Mouse (Mus musculus) gastrocnemius, adult 8-10 months (tissue): ENCODE results near the gene Nans. TPM values are rescaled to one million over a fixed set of nuclear protein-coding genes. Genes with fewer than 3 reads are reported as not detected.

ENCODE experiments used
- DNase-seq, 2 experiments: peaks; one replicate each; pipeline ENCODE4 v3.0.0; 2022; ENCODE audit warnings: low spot score in 2 of 2
- total RNA-seq, 4 experiments: library from RNA; stranded (reverse); gene quantifications; 2 replicates each; pipeline ENCODE4 v1.2.4; 2022

Nans gene
- total RNA-seq = 10 to 100 TPM; 15.3 to 19.1 (median 16.8) TPM

DNA sequence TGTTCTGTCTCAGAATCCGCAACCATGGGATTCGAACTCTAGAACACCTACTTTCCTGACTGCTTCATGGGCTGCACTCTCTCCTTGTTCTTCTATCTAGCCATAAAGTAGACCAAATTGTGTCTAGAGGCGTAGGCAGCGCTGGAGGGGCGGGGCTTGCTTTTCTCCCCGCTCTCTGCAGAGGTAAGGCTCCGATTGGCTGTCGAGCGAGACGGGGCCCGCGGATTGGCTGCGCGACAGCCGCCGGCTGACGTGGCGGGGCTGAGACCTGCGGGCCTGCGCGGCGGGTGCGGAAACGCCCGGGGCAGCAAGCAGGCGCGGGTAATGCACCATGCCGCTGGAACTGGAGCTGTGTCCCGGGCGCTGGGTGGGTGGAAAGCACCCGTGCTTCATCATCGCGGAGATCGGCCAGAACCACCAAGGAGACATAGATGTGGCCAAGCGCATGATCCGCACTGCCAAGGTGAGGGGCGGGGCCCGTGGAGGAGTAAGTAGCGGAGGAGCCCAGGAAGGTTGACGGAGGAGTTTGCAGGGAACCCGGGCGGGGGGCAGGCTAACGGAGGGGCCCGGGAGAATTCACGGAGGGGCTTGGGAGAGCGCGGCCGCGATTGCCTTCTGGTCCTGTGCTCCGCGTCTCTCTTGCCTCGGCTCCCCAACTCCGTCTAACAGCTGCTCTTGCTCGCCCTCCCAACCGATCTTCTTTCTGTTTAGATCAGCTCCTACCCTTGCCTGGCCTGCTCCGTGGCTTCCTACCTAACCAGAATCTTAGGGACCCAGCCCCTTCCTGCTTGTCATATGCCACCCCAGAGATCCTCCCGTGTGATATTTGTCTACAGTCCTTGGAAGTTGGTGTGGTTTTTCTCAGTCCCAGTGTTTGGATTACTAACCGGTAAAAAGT, at the start of gene Nans:
Gene Nans, plus strand, starts transcription at position 221 of the 898 bp plus-strand sequence.
- DNase-seq = peak; percentile 89 to 93

DNA sequence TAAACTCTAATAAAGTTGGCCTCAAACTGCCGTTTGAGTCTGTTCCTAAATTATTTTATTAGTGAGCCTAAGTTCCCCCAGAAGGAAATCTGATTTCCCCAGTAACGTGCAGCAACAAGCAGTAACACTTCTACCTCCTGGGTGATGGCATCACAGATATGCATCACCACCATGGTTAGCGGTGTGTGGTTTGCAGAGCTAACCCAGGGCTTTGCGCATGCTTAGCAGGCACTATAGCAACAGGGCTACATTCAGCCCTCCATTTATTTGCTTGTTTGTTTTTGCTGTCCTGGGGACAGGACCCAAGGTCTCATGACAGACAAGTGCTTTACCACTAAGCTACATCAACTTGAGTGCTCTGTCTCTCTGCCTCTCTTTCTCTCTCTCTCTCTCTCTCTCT, 46.5 kb upstream of the Nans start:
- no peak for DNase-seq

DNA sequence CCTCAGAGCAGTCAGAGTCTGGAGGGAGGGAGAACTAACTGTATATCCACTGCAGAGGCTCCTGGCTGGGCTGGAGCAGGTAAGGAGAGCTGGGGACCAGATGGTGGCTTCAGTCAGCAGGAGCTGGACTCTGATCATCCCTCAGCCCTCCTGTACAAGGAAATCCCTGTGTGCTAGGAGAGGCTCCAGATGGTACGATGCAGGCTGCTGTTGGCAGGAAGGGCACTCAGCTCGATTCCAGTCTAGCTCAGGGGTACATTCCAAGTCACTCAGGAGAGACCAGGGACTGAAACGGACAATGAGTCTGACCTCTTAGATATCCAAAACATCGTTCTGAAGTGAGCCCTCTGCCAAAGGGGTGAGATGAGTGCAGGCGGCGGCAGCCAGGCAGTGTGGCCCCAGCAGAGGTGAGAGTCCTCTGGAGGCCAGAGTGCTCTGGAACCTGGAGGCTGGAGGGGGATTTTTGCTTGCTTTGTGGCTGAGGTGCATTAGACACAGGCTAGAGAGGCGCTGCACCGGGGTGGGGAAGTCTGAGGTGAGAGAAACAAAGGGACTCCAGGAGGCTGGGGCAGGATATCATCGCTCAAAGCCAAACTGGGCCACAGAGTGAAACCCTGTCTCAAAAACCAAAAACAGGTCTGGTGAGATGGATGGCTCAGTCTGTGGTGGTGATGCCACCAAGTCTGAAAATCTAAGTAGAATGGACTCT, 43.7 kb upstream of the Nans start:
- DNase-seq = no peak

DNA sequence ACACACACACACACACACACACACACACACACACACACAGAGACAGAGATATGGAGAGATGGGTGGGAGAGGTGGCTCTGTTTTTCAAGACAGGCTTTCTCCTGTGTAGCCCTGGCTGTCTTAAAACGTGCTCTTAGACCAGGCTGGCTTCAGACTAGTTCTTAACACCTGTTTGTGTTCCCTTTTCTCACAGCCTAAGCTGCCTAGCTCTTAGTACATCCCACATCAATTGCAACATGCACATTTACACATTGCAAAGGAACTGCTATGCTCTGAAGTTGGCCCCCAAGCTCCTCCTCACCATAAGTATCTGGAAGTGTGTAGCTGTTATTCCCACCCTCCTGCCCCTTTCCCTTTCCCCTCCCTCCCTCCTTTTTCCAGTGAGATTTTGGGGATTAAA, 41.6 kb upstream of the Nans start:
- no peak for DNase-seq

DNA sequence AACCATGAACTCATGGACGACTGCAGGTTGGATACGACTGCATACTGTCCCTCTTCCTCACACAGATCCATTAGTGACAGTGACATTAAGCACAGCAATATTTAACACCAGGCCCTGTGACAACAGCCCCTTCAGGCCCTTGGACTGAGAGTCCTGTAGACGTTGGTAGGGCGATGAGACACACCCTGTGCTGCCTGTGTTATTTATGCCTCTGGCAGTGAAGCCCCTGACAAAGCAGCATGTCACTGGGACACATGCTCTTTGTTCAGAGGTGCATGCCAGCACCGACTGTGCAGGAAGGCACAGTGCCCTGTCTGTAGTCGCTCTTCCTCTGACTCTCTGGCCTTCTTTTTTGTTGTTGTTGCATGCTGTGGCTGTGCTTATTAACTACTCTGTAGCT, 40.2 kb upstream of the Nans start:
- no peak for DNase-seq

DNA sequence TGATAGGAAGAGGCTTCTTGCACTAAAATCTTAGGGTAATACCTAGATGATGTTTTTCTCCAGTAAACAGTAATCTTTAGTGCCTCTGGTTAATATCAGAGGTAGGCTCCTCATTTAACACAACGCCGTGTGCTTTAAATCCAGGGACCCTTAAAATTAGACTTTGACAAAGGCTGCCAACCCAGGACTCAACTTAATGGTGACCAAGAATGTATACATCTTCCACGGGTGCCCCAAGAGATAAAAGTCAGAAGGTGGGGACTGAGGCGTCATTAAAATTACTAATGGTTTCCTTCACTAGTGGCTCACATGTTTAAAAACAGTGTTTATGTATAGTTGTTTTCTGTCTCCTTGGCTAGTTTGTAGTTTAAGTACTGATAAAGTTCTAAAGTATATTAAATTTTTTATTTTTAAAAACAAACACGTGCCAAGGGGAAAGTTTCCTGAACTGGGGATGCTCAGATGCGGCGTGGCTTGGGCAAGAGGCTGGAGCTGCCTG, 39.0 kb upstream of the Nans start:
- no peak for DNase-seq

DNA sequence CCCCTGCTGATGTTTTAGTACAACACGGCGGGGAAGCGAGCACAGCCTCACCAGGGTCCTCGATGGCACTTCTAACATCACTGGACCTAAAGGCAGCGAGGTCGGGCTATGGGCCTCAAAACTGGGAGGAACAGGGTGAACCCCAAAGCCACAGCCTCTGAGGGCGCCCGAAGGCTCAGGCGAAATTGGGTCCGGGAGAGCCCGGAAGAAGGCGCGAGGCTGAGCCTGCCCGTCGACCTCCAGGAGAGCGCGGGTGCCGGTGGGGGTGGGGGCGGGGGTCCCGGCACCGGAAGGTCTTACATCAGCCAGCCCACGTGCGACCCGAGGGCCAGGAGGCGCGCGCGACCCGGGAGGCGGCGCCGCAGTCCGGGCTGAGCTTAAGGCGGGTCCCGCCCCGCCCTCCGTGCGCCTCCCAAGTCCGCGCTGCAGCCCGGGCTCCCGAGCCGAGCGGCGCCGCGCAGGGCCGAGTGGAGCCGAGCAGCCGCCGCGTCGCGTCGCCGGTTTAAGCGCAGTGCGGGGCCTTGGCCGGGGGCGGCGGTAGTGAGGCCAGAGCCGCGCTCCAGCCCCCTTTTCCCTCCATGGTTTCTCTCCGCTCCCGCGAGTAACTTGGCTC, 38.4 kb upstream of the Nans start, which contains the start of gene Anp32b:
Gene Anp32b, plus strand, starts transcription at position 384 of the 613 bp plus-strand sequence.
- DNase-seq = peak; percentile 85 to 91

DNA sequence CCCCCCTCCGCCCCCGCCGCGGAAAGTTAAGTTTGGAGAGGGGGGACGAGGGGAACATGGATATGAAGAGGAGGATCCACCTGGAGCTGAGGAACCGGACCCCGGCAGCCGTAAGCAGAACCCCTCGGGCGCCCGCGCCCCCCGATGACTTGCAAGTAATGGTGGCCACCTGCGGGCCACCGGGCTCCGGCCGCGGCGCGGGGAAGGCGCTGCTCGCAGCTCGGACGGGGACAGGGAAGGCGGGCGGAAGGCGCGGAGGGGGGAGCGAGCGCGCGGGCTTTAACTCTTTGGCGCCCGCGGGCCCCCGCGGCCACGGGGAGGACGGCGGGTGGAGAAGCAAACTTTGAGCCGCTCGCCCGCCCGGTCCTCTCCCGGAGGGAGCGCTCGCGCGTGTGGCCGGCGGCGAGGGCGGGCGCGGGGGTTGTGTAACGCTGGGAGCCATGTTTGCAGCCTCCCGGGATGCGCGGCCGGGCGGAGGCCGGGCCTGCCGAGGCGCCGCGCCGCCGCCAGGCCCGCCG, 37.7 kb upstream of the Nans start:
- peak; percentile 54 to 63 for DNase-seq

DNA sequence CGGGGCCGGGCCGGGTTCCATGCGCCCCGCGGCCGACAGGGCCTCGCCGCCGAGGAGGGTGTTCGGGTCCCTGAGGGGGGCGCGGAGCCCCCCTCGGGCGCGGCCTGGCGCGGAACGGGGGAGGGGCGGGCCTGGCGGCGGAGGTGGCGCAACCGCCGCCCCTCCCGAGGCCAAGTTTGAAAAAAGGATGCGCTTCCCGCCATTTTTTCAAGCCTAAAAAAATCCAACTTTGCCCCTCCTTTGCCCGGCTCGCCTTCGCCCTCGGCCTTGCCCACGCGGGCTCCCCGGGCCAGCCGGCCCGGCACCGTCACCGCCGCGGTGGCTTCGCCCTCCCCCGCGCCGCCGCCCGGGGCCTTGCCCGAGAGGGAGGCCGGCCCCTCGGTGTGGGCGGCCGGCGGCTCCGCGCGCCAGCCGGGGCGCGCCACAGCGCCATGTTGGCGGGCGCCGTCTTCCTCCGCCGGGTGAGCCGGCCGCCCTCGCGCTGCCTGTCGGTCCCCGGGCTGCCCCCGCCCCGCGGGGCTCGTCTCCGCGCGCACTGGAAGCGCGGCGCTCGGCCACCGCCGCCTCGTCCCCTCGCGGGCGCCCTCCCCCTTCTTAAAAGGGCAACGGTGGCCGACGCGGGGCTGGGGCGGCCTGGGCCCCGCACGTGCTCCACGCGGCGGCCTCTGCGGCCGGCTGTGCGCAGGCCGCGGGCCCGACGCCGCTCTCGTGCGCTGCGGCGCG, 37.1 kb upstream of the Nans start:
- DNase-seq = peak; percentile 45 to 74

DNA sequence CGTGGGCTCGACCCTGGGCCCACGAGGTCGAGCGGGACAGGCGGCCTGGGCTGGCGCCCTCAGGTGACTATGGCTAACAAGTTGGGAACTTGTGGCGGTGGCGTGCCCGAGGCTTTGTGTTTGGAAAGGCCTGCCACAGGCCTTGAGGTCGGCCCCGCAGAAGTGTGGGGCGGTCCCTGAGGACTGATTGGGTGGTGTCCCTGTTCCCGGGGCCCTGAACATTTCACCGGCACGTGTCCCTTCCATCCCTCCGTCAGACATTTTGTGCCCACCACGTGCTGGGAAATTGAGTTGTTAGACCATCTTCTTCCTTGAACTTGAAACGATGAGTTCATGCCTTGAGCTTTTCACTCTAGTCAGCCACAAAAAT, 36.6 kb upstream of the Nans start:
- DNase-seq = peak; percentile 14 to 23

DNA sequence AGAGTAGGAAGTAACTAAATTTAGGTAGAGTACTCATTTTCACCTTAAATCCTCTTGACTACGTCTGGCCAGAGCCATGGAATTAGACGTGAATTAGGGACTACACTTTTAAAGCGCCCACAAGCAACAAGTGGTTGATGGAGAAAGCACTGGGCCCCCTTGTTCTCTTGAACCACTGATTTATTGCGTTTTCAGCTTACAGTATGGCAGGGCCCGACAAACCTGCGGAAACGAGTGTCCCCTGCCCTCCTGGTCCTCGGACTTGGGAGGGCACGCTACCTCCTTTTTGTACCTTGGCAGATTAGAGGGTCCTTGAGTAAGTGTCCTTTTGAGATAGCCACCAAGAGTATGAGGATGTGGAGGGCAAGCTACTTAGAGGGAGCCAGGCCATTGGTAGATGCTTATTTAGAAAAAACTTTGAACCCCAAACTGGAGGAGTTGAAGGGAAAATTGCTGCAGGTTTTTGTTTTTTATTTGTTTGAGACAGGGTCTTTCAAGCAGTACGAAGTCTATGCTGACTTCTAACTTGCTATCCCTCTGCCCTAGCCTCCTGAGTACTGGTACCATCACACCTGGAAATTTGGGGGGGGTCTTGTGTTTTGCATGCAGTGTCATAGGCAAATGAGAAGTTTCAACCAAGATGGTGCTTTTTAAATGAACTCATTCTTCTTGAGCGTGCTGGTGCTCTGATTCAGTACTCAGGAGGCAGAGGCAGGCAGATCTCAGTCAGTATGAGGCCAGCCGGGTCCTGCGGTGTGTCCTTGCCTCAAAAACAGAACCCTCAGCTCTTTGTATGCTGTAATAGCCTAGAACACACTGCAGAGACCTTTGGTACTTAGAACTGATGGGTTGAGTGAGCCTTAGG, 36.0 kb upstream of the Nans start:
- no peak for DNase-seq

DNA sequence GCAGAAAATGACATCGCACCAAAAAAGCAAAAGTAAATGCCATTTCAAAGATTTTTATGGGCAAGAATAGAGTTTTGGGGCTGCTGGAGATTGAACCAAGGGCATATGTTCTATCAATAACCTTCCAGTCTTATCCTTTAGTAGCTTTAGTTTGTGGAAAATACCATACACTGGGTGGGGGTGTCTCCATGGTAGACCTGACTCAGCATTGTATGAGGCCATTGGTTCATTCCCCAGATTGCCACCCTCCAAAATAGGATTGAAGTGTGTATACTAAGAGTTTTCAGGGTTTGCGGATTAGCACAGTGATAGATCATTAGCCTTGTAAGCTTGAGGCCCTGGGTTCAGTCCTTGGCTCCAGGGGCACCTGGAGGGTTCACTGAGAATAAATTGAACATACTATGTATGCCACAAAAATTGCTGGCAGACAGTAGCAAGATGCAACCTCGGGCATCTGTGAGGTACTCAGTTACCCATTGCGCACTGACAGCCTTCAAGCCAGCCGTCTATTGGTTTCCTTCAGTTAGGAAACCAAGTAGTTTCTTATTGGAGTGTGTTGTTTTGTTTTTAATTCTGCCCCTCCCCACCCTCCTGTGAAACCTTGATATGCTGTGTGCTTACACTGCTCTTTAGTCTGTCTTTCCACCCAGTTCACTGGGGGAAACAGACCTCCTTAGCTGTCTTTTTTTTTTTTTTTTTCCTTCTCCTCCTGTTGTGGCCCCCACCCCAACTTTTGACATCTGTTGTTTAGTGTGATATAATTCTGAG, 34.8 kb upstream of the Nans start:
- DNase-seq = no peak

DNA sequence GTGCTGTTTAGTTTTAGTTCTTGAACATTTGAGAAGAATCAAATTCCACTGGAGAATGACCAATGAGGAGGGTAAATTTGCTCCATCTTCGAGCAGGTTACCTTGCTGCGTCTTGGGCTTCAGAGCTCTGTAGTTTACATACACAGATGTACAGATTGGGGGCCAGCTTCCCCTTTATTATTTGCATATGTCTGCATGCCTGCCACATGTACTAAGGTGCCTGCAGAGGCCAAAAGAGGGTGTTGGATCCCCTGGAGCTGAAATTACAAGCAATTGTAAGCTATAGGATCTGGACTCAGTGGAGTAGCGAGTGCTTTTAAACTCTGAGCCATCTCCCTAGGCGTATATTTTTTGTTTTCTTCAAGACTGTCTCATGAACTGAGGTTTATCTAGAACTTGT, 32.3 kb upstream of the Nans start:
- no peak for DNase-seq

DNA sequence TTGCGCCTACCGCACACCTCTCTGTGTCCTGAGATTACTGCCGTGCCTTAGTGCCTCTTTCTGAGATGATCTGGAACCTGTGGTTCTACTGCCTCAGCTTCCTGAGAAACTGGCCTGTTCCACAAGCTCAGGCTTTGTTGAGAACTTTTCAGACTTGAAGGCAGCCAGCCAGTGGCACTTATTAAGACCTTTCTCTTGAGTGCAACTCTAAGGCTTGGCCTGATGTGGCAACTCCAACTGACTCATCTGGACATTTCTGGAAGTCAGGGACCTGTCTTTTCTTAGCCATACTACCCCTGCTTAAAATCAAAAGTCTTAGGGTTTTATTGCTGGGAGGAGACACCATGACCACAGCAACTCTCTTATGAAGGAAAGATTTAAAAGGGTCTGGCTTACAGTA, 31.9 kb upstream of the Nans start:
- DNase-seq = no peak

DNA sequence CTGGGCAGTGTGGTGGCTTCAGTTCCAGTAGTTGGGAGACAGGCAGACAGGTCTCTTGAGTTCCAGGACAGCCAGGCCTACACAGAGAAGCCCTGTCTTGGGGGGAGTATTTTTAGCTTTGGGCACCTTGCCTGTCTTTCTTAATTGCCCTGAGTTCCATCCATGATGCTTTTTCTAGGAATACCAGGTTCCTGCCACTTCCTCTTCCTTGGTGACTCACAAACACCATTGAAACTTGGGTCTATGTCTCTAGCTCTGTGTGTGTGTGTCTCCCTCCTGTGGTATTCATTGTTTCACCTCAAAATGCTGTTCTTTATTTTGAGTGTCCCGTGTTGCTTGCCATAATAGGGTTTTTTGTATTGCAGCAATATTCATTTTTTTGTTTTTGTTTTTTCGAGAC, 30.6 kb upstream of the Nans start:
- no peak for DNase-seq

DNA sequence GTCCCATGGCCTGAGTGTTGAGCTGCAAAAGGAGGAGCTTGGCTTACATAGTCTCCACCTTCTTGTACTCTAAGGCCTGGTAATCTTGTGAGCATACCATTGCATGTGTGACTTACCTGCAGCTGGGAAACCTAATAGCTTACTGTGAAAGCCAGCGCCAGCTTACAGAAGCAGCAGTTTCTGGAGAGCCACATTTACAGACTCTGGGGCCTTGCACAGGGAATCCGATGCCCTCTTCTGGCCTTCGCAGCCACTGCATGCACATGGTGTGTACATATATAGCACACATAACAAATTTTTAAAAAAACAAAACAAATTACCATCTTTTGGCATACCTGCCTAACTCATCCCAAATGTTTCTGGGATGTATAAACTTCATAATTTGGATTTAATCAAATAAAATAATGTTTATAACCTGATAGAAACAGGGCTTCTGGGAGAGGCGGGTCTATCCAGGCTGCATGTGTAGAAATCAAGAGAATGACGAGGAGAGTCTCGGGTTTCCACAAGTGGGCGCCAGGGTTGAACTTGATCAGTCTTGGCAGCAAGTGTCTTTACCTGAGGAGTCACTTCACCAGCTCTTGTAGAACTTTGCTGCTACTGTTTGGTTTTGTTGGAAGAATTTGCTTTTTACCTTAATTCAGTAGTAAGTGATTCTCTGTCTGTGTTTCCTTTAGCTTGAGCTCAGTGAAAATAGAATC, 25.8 kb upstream of the Nans start:
- DNase-seq = no peak

DNA sequence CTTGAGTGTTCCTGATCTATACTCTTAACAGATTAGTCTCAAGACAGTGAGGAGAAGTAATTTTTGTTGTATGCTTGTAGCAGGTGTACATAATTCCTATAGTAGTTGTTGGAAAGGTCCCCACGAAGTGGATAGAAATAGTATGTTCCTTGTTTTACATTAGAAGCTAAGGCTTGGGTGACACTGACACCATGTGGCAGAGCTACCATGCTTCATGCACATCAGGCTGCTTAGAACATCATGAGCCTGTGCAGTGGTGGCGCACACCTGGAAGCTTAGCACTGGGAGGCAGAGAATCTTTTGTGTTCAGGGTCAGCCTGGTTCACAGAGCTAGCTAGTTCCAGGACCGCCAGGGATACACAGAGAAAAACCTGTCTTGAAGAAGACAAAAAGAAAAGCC, 23.3 kb upstream of the Nans start:
- DNase-seq = no peak

DNA sequence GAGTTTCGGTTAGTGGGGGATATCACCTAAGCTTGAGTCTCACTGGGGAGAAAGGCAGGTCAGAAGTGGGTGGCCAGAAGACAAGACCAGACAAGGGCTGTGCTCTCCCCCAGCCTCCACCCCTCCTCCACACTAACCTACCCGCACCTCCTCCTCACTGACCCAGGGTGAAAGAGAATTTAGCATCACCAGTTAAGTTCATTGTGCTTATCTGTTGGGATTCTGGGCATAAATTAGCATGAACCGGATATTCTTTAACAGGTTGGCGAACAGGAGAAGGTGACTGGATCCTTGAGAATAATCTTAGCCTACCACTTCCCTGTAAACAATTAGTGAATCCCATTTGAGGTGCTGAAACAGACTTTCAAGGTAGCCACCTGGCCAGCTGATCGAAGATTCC, 13.9 kb upstream of the Nans start:
- no peak for DNase-seq

DNA sequence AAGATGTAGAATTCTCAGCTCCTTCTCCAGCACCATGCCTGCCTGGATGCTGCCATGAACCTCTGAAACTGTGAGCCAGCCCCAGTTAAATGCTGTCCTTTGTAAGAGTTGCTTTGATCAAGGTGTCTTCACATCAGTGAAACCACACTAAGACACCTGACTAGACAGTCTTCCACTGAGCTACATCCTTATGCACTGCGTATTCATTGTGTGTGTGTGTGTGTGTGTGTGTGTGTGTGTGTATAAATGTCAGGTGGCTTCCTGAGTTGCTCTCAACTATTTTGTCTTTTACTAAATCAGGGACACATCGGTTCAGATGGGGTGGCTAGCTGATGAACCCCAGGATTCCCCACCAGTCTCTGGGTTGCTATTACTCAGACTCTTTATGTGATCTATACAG, 10.0 kb upstream of the Nans start:
- DNase-seq = no peak
